ENCODE assay signal across 8 mouse cellular contexts in the genomic region with DNA sequence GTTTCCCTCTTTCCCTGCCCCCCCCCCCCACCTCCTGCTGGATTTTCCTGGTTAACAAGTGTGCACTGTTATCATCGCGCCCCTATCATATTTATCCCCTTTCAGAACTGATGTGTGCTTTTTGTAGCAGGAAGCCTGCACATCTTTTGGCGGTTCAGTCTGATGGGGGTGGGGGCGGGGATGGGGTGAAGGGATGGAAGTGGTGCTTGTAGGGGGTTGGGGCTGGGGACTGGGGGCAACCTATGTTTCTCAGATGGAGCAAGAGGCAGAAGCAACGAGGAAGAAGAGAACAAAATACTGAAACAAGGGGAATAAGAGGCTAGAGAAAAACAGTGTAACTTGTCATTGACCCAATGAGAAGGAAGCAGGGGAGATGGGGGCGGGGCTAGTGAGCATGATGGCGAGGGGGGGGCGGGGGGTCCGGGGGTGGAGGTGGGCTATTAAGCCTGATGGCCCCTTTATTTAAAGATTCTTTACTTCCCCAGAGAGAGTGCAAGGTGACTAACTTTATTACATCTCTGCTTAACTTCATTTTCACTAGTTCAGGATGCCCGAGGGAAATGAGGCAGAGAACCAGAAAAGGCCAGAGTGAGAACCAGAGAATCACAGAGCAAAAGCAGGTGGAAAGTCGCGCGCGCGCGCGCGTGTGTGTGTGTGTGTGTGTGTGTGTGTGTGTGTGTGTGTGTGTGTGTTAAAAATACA. TPM values are rescaled to one million over a fixed set of nuclear protein-coding genes. Genes with fewer than 3 reads are reported as not detected.
DNase-seq lines count a peak whose midpoint lies in the region; ATAC-seq and TF ChIP-seq lines count a peak whose summit lies in the region.

No protein-coding gene starts in this region.

- TF ChIP-seq CTCF in forebrain, postnatal 0 days (IDR thresholded peaks at IDR 0.05; ENCODE audit: low read depth) = no peak

- no peak for ATAC-seq in liver, embryonic 11.5 days (replicated peaks; ENCODE audit: low FRiP score)
- no peak; the same call in 1 of the 2 replicates for ATAC-seq in forebrain, postnatal 0 days
- peak; percentile 71 for ATAC-seq in limb, embryonic 14.5 days (ENCODE audit: low FRiP score, low read depth)

- WGBS in liver, embryonic 11.5 days = 9% methylated on average over 17 of the region's 18 CpGs
- WGBS in forebrain, postnatal 0 days = 2% methylated on average over 17 of the region's 18 CpGs
- 3% methylated on average over 18 of the region's 18 CpGs for WGBS in limb, embryonic 14.5 days

- peak overlapping the region; percentile 7 for H3K4me2 ChIP-seq in liver, embryonic 11.5 days
- H3K4me2 ChIP-seq in forebrain, postnatal 0 days (ENCODE audit: low read depth) = peak overlapping the region; percentile 47
- H3K4me2 ChIP-seq in limb, embryonic 14.5 days (replicated peaks; ENCODE audit: low read depth, low read length, severe bottlenecking) = peak overlapping the region; percentile 40

- no peaks in the 10 kb centered on the region for H3K36me3 ChIP-seq in liver, embryonic 11.5 days (ENCODE audit: control insufficient read depth, insufficient read depth, low read length)
- no peaks in the 10 kb centered on the region for H3K36me3 ChIP-seq in forebrain, postnatal 0 days (ENCODE audit: insufficient read depth)
- no peaks in the 10 kb centered on the region for H3K36me3 ChIP-seq in limb, embryonic 14.5 days (ENCODE audit: control insufficient read depth, insufficient read depth, low read length)

- H3K27me3 ChIP-seq in liver, embryonic 11.5 days (replicated peaks; ENCODE audit: control insufficient read depth, insufficient read depth, low read length) = peaks cover 11% of the 10 kb centered on the region
- no peaks in the 10 kb centered on the region for H3K27me3 ChIP-seq in forebrain, postnatal 0 days (ENCODE audit: insufficient read depth, low read length)
- no peaks in the 10 kb centered on the region for H3K27me3 ChIP-seq in limb, embryonic 14.5 days (ENCODE audit: control insufficient read depth, insufficient read depth, low read length)

- 0 out of 2 replicates have a peak, but pooled peaks cover 2% of the 10 kb centered on the region for H3K4me1 ChIP-seq in liver, embryonic 11.5 days (replicated peaks; ENCODE audit: control insufficient read depth, insufficient read depth, low read length)
- 0 out of 2 replicates have a peak, but pooled peaks cover 8% of the 10 kb centered on the region for H3K4me1 ChIP-seq in forebrain, postnatal 0 days (ENCODE audit: insufficient read depth)
- H3K4me1 ChIP-seq in limb, embryonic 14.5 days (ENCODE audit: control insufficient read depth, insufficient read depth, low read length) = peaks cover 45% of the 10 kb centered on the region

- intact Hi-C loops in left cerebral cortex, postnatal 36 days (cut with DNase I) = loop anchor here (10.0 kb wide), 1 partner anchor 123 kb away; no protein-coding TSS in a partner anchor

- no peak overlapping the region for H3K9ac ChIP-seq in liver, embryonic 11.5 days (ENCODE audit: low read depth, low read length)
- no peak overlapping the region for H3K9ac ChIP-seq in forebrain, postnatal 0 days
- H3K9ac ChIP-seq in limb, embryonic 14.5 days (ENCODE audit: low read depth, low read length, severe bottlenecking) = peak overlapping the region; percentile 38; the same call in 1 of the 2 replicates

- H3K9me3 ChIP-seq in liver, embryonic 11.5 days (ENCODE audit: control insufficient read depth, low read length) = no peaks in the 10 kb centered on the region
- no peaks in the 10 kb centered on the region for H3K9me3 ChIP-seq in forebrain, postnatal 0 days (ENCODE audit: low read length)
- H3K9me3 ChIP-seq in limb, embryonic 14.5 days (ENCODE audit: control insufficient read depth, low read length) = no peaks in the 10 kb centered on the region

- TF ChIP-seq POLR2A in limb, embryonic 14.5 days (IDR thresholded peaks at IDR 0.05; ENCODE audit: borderline replicate concordance, extremely low read depth, insufficient read depth, insufficient read length) = no peak

- H3K4me3 ChIP-seq in liver, embryonic 11.5 days (ENCODE audit: low read depth, low read length) = no peak overlapping the region
- peak overlapping the region; percentile 23 for H3K4me3 ChIP-seq in forebrain, postnatal 0 days (ENCODE audit: low read depth, low read length)
- no peak overlapping the region for H3K4me3 ChIP-seq in limb, embryonic 14.5 days (replicated peaks; ENCODE audit: low read length)

- DNase-seq in liver, embryonic 11.5 days (ENCODE audit: low spot score) = no peak
- DNase-seq in liver = no peak
- no peak for DNase-seq in forebrain, postnatal 0 days
- peak; percentile 56 for DNase-seq in limb, embryonic 14.5 days (ENCODE audit: low spot score)
- peak; percentile 64 for DNase-seq in retina, postnatal 1 day
- no peak for DNase-seq in cerebellum, postnatal 14 days
- no peak for DNase-seq in c-Kit-positive CD71-positive TER-119-positive erythroid progenitor cells, embryonic 14.5 days (ENCODE audit: low spot score)
- no peak for DNase-seq in left cerebral cortex, postnatal 36 days (ENCODE audit: low spot score in 2 of 2)

- no peak overlapping the region for H3K27ac ChIP-seq in liver, embryonic 11.5 days (ENCODE audit: low read depth, low read length)
- 0 out of 2 replicates have a peak overlapping the region, but pooled peaks have one; percentile 5 for H3K27ac ChIP-seq in forebrain, postnatal 0 days (ENCODE audit: low read depth, low read length)
- H3K27ac ChIP-seq in limb, embryonic 14.5 days (replicated peaks; ENCODE audit: low read depth, low read length) = peak overlapping the region; percentile 83

RNA-seq across cellular contexts. Expression of gene Nepro, which starts 36.2 kb away (rescaled TPM):
- polyA plus RNA-seq in liver, embryonic 11.5 days (2014; fragmentation: Nextera tagmentation; extraction: Ambion mirVana) = 10.1 and 10.4 TPM in 2 replicates
- 4.0 and 5.4 TPM in 2 replicates for total RNA-seq in forebrain, postnatal 0 days (2014; rRNA removed)
- polyA plus RNA-seq in forebrain, postnatal 0 days (2015; fragmentation: Nextera tagmentation; extraction: Ambion mirVana) = 1.7 and 2.2 TPM in 2 replicates
- polyA plus RNA-seq in limb, embryonic 14.5 days (2012; rRNA removed) = 10.6 and 13.0 TPM in 2 replicates
- polyA plus RNA-seq in limb, embryonic 14.5 days (2014; fragmentation: Nextera tagmentation; extraction: Ambion mirVana) = 7.9 and 8.1 TPM in 2 replicates
- total RNA-seq in left cerebral cortex, postnatal 36 days (2021) = 1 to 10 TPM; 4.0 to 5.4 TPM

RNA-seq across cellular contexts. Expression of gene Gtpbp8, which starts 58.3 kb away (rescaled TPM):
- polyA plus RNA-seq in liver, embryonic 11.5 days (2014; fragmentation: Nextera tagmentation; extraction: Ambion mirVana) = 30.3 and 32.5 TPM in 2 replicates
- 28.6 and 45.3 TPM in 2 replicates for total RNA-seq in forebrain, postnatal 0 days (2014; rRNA removed)
- polyA plus RNA-seq in forebrain, postnatal 0 days (2015; fragmentation: Nextera tagmentation; extraction: Ambion mirVana) = 26.9 and 32.0 TPM in 2 replicates
- 12.1 and 12.5 TPM in 2 replicates for polyA plus RNA-seq in limb, embryonic 14.5 days (2012; rRNA removed)
- polyA plus RNA-seq in limb, embryonic 14.5 days (2014; fragmentation: Nextera tagmentation; extraction: Ambion mirVana) = 27.2 and 28.4 TPM in 2 replicates
- 10 to 100 TPM; 23.6 to 28.7 TPM for total RNA-seq in left cerebral cortex, postnatal 36 days (2021)

Comparison
In these comparisons a context has a peak if more than half of its experiments do, and no peak if none do; other contexts are left out.
1. DNase-seq: peak in limb, embryonic 14.5 days (single experiment) and retina, postnatal 1 day (single experiment); none in liver, embryonic 11.5 days (single experiment), liver (single experiment), forebrain, postnatal 0 days (single experiment), cerebellum, postnatal 14 days (0 of 2), c-Kit-positive CD71-positive TER-119-positive erythroid progenitor cells, embryonic 14.5 days (single experiment) and left cerebral cortex, postnatal 36 days (0 of 2).
2. Peak in every context shown above with its lines, with median percentiles within 50 percentile points of each other: H3K4me2 ChIP-seq.